Mouse (Mus musculus): ENCODE results near the gene Abcc1. TPM values are rescaled to one million over a fixed set of nuclear protein-coding genes. Genes with fewer than 3 reads are reported as not detected.
A peak's percentile ranks its signal among the peaks of the same experiment; 100 is the strongest.

Abcc1 gene
- polyA plus RNA-seq, 2 experiments: 10.4 to 11.0 TPM

- Histone ChIP-seq H3K4me3 (replicated peaks; ENCODE audit: low read length) (no peak overlapping the region), H3K4me1 (ENCODE audit: control insufficient read depth, insufficient read depth, low read length) (peaks cover 7% of the 10 kb centered on the region; the same call in 1 of the 2 replicates), H3K9ac (ENCODE audit: low read depth, low read length, severe bottlenecking) (no peak overlapping the region), H3K36me3 (ENCODE audit: control insufficient read depth, insufficient read depth, low read length) (no peaks in the 10 kb centered on the region), H3K27me3 (ENCODE audit: control insufficient read depth, insufficient read depth, low read length) (no peaks in the 10 kb centered on the region), H3K9me3 (ENCODE audit: control insufficient read depth, low read length) (no peaks in the 10 kb centered on the region), H3K27ac (replicated peaks; ENCODE audit: low read depth, low read length) (no peak overlapping the region), H3K4me2 (replicated peaks; ENCODE audit: low read depth, low read length, severe bottlenecking) (no peak overlapping the region)
- no peak for TF ChIP-seq POLR2A (IDR thresholded peaks at IDR 0.05; ENCODE audit: borderline replicate concordance, extremely low read depth, insufficient read depth, insufficient read length)
- WGBS: 64% methylated on average over 1 of the region's 1 CpGs
- ATAC-seq (ENCODE audit: low FRiP score, low read depth): no peak
- no peak for DNase-seq (ENCODE audit: low spot score)
Measured at GRCm38 (mm10) chr16:14358531-14358930, 2.8 kb upstream of the Abcc1 start.

- H3K27ac ChIP-seq (replicated peaks; ENCODE audit: low read depth, low read length): 0 out of 2 replicates have a peak overlapping the region, but pooled peaks have one; percentile 38
- no peaks in the 10 kb centered on the region for H3K9me3 ChIP-seq (ENCODE audit: control insufficient read depth, low read length)
- WGBS: 3% methylated on average over 7 of the region's 7 CpGs
- peaks cover 7% of the 10 kb centered on the region; the same call in 1 of the 2 replicates for H3K4me1 ChIP-seq (ENCODE audit: control insufficient read depth, insufficient read depth, low read length)
- DNase-seq (ENCODE audit: low spot score) (no peak), ATAC-seq (ENCODE audit: low FRiP score, low read depth) (peak; percentile 34; the same call in 1 of the 2 replicates)
- peak overlapping the region; percentile 80 for H3K9ac ChIP-seq (ENCODE audit: low read depth, low read length, severe bottlenecking)
- no peaks in the 10 kb centered on the region for H3K27me3 ChIP-seq (ENCODE audit: control insufficient read depth, insufficient read depth, low read length)
- TF ChIP-seq POLR2A (IDR thresholded peaks at IDR 0.05; ENCODE audit: borderline replicate concordance, extremely low read depth, insufficient read depth, insufficient read length): no peak
- peak overlapping the region; percentile 77 for H3K4me3 ChIP-seq (replicated peaks; ENCODE audit: low read length)
- no peaks in the 10 kb centered on the region for H3K36me3 ChIP-seq (ENCODE audit: control insufficient read depth, insufficient read depth, low read length)
- H3K4me2 ChIP-seq (replicated peaks; ENCODE audit: low read depth, low read length, severe bottlenecking): peak overlapping the region; percentile 92
Measured at GRCm38 (mm10) chr16:14360931-14361330, 427 bp upstream of the Abcc1 start.

GRCm38 (mm10) chr16:14362099-14362820 lies 902 bp downstream of the Abcc1 start:
- H3K9me3 ChIP-seq (ENCODE audit: control insufficient read depth, low read length): no peaks in the 10 kb centered on the region
- no peak for TF ChIP-seq POLR2A (IDR thresholded peaks at IDR 0.05; ENCODE audit: borderline replicate concordance, extremely low read depth, insufficient read depth, insufficient read length)
- H3K27ac ChIP-seq (replicated peaks; ENCODE audit: low read depth, low read length): no peak overlapping the region
- H3K9ac ChIP-seq (ENCODE audit: low read depth, low read length, severe bottlenecking): peak overlapping the region; percentile 80
- peak overlapping the region; percentile 77 for H3K4me3 ChIP-seq (replicated peaks; ENCODE audit: low read length)
- WGBS: 32% methylated on average over 7 of the region's 7 CpGs
- ATAC-seq (ENCODE audit: low FRiP score, low read depth): no peak
- no peak for DNase-seq (ENCODE audit: low spot score)
- H3K27me3 ChIP-seq (ENCODE audit: control insufficient read depth, insufficient read depth, low read length): no peaks in the 10 kb centered on the region
- peaks cover 7% of the 10 kb centered on the region; the same call in 1 of the 2 replicates for H3K4me1 ChIP-seq (ENCODE audit: control insufficient read depth, insufficient read depth, low read length)
- H3K4me2 ChIP-seq (replicated peaks; ENCODE audit: low read depth, low read length, severe bottlenecking): peak overlapping the region; percentile 92
- H3K36me3 ChIP-seq (ENCODE audit: control insufficient read depth, insufficient read depth, low read length): no peaks in the 10 kb centered on the region

GRCm38 (mm10) chr16:14363496-14363895 lies 2.1 kb downstream of the Abcc1 start:
- H3K4me2 ChIP-seq (replicated peaks; ENCODE audit: low read depth, low read length, severe bottlenecking): no peak overlapping the region
- no peak overlapping the region for H3K27ac ChIP-seq (replicated peaks; ENCODE audit: low read depth, low read length)
- DNase-seq (ENCODE audit: low spot score) (no peak), ATAC-seq (ENCODE audit: low FRiP score, low read depth) (no peak)
- H3K36me3 ChIP-seq (ENCODE audit: control insufficient read depth, insufficient read depth, low read length): no peaks in the 10 kb centered on the region
- H3K4me1 ChIP-seq (ENCODE audit: control insufficient read depth, insufficient read depth, low read length): peaks cover 7% of the 10 kb centered on the region; the same call in 1 of the 2 replicates
- H3K9me3 ChIP-seq (ENCODE audit: control insufficient read depth, low read length): no peaks in the 10 kb centered on the region
- no peak overlapping the region for H3K9ac ChIP-seq (ENCODE audit: low read depth, low read length, severe bottlenecking)
- no peaks in the 10 kb centered on the region for H3K27me3 ChIP-seq (ENCODE audit: control insufficient read depth, insufficient read depth, low read length)
- 95% methylated on average over 3 of the region's 3 CpGs for WGBS
- no peak for TF ChIP-seq POLR2A (IDR thresholded peaks at IDR 0.05; ENCODE audit: borderline replicate concordance, extremely low read depth, insufficient read depth, insufficient read length)
- H3K4me3 ChIP-seq (replicated peaks; ENCODE audit: low read length): no peak overlapping the region

GRCm38 (mm10) chr16:14364066-14364465 lies 2.7 kb downstream of the Abcc1 start:
- H3K9ac ChIP-seq (ENCODE audit: low read depth, low read length, severe bottlenecking): no peak overlapping the region
- H3K27me3 ChIP-seq (ENCODE audit: control insufficient read depth, insufficient read depth, low read length): no peaks in the 10 kb centered on the region
- H3K4me1 ChIP-seq (ENCODE audit: control insufficient read depth, insufficient read depth, low read length): peaks cover 7% of the 10 kb centered on the region; the same call in 1 of the 2 replicates
- no peak overlapping the region for H3K27ac ChIP-seq (replicated peaks; ENCODE audit: low read depth, low read length)
- TF ChIP-seq POLR2A (IDR thresholded peaks at IDR 0.05; ENCODE audit: borderline replicate concordance, extremely low read depth, insufficient read depth, insufficient read length): no peak
- no peak overlapping the region for H3K4me2 ChIP-seq (replicated peaks; ENCODE audit: low read depth, low read length, severe bottlenecking)
- DNase-seq (ENCODE audit: low spot score): no peak
- H3K9me3 ChIP-seq (ENCODE audit: control insufficient read depth, low read length): no peaks in the 10 kb centered on the region
- WGBS: 84% methylated on average over 6 of the region's 6 CpGs
- ATAC-seq (ENCODE audit: low FRiP score, low read depth): no peak
- no peaks in the 10 kb centered on the region for H3K36me3 ChIP-seq (ENCODE audit: control insufficient read depth, insufficient read depth, low read length)
- H3K4me3 ChIP-seq (replicated peaks; ENCODE audit: low read length): no peak overlapping the region

Measured in limb, embryonic 14.5 days (tissue).